Mouse (Mus musculus) forebrain, postnatal 0 days (tissue): ENCODE measurements around the gene Zfc3h1. TPM values are rescaled to one million over a fixed set of nuclear protein-coding genes. Genes with fewer than 3 reads are reported as not detected.

Experiments used
- ATAC-seq: fragments of 200-750 bp; cut with Nextera tagmentation; 2 replicates; pipeline ENCODE4 v1.8.0; 2017; ENCODE audit warnings: mild to moderate bottlenecking, moderate library complexity
- DNase-seq: peaks from one replicate; pipeline ENCODE4 v3.0.0-alpha.2; 2015
- H3K27ac ChIP-seq: fragments of 300-500 bp; sonication (generic); 2 replicates; pipeline ENCODE4 v1.5.1; 2014; ENCODE audit warnings: low read depth, mild to moderate bottlenecking, antibody characterized with exemption, low read length, moderate library complexity, mixed read lengths
- H3K27me3 ChIP-seq: fragments of 300-500 bp; sonication (generic); 2 replicates; pipeline ENCODE4 v1.6.1; 2014; ENCODE audit warnings: mild to moderate bottlenecking, low read length, mixed read lengths; ENCODE audit not compliant: insufficient read depth
- H3K36me3 ChIP-seq: fragments of 300-500 bp; sonication (generic); 2 replicates; pipeline ENCODE4 v1.6.1; 2014; ENCODE audit warnings: mild to moderate bottlenecking, moderate library complexity; ENCODE audit not compliant: insufficient read depth
- H3K4me1 ChIP-seq: fragments of 300-500 bp; sonication (generic); 2 replicates; pipeline ENCODE4 v1.6.1; 2014; ENCODE audit warnings: antibody characterized with exemption; ENCODE audit not compliant: insufficient read depth
- H3K4me2 ChIP-seq: fragments of 300-500 bp; sonication (generic); 2 replicates; pipeline ENCODE4 v1.6.1; 2014; ENCODE audit warnings: low read depth, mild to moderate bottlenecking, moderate library complexity
- H3K4me3 ChIP-seq: fragments of 300-500 bp; sonication (generic); 2 replicates; pipeline ENCODE4 v1.5.1; 2014; ENCODE audit warnings: low read depth, low read length, mixed read lengths
- H3K9ac ChIP-seq: fragments of 300-500 bp; sonication (generic); 2 replicates; pipeline ENCODE4 v1.6.1; 2014; ENCODE audit warnings: mild to moderate bottlenecking
- H3K9me3 ChIP-seq: fragments of 300-500 bp; sonication (generic); 2 replicates; pipeline ENCODE4 v1.6.1; 2016; ENCODE audit warnings: low read length
- CTCF ChIP-seq: sonication (generic); IDR thresholded peaks from 2 replicates; pipeline ENCODE4 v1.5.1; 2016; ENCODE audit warnings: antibody characterized with exemption, control low read depth, low read depth
- WGBS: fragments of 180-500 bp; shearing (Covaris S2); extraction: QIAGEN DNeasy Blood & Tissue Kit; methylation state at CpG from one replicate; pipeline ENCODE4 v1.1.7; 2014; 5-methylcytosine and 5-hydroxymethylcytosine counted together
- polyA plus RNA-seq: library from polyadenylated mRNA; unstranded; fragments of >200 nt; fragmentation: Nextera tagmentation; extraction: Ambion mirVana; gene quantifications from 2 replicates; pipeline ENCODE4 v1.2.1, GENCODE M21; 2015
- total RNA-seq: library from RNA; depleted of rRNA; stranded (reverse); fragments of >200 nt; gene quantifications from 2 replicates; pipeline ENCODE4 v1.2.3, GENCODE M21; 2014

Gene Zfc3h1
- total and polyA plus RNA-seq, 2 experiments from 2014 or later = 7.6 to 46.2 TPM

DNA sequence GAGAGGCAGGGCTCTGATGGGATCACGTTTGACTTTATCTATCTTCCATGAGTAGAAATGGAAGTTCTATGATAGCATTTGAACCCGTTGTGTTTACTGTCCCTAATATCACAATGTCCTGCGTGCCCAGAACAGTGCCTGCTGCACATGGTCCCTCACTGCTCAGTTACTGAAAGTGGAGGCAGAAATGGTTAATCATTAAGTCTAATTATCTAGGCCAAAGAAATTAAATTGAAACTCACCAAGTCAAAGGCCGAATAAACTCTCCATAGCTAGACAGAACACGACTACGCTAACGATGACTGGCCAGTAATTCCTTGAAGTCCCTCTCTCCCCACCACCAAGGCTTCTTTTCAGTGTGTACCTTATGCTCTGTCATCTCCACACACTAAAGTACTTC lies 35.2 kb upstream of the Zfc3h1 start:
- no peak for TF ChIP-seq CTCF
- 76% methylated on average over 7 of the region's 7 CpGs for WGBS
- Histone ChIP-seq H3K36me3 (peaks cover 7% of the 10 kb centered on the region), H3K4me1 (no peaks in the 10 kb centered on the region), H3K9me3 (no peaks in the 10 kb centered on the region), H3K4me3 (no peak overlapping the region), H3K4me2 (no peak overlapping the region), H3K9ac (no peak overlapping the region), H3K27me3 (no peaks in the 10 kb centered on the region), H3K27ac (no peak overlapping the region)
- ATAC-seq (no peak), DNase-seq (no peak)

DNA sequence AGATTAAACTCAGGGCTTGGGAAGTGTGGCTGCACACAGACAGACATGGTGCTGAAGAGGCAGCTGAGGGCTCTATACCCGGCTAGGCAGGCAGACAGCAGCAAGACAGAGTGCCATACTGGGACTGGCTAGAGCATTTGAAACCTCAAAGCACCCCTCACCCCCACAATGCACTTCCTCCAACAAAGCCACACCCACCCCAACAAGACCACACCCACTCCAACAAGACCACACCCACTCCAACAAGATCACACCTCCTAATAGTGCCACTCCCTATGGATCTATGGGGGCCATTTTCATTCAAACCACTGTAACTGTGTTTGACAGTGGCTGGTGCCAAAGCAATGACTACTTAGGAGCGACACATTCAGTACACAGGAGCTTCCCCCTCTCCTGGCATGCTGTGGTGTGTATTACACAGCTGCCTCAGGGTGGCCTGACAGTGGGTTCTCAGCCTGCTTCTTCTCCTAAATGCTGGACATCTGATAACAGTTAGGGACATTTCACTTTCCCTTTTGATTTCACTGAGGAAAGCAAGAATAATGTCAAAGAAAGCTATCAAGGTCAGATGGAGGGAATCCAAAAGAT lies 33.9 kb upstream of the Zfc3h1 start:
- no peak for TF ChIP-seq CTCF
- ATAC-seq = no peak
- Histone ChIP-seq H3K4me1 (no peaks in the 10 kb centered on the region), H3K9ac (no peak overlapping the region), H3K9me3 (no peaks in the 10 kb centered on the region), H3K4me3 (no peak overlapping the region), H3K27ac (no peak overlapping the region), H3K4me2 (no peak overlapping the region), H3K36me3 (0 out of 2 replicates have a peak, but pooled peaks cover 6% of the 10 kb centered on the region), H3K27me3 (no peaks in the 10 kb centered on the region)
- DNase-seq = no peak
- WGBS = 81% methylated on average over 2 of the region's 2 CpGs

DNA sequence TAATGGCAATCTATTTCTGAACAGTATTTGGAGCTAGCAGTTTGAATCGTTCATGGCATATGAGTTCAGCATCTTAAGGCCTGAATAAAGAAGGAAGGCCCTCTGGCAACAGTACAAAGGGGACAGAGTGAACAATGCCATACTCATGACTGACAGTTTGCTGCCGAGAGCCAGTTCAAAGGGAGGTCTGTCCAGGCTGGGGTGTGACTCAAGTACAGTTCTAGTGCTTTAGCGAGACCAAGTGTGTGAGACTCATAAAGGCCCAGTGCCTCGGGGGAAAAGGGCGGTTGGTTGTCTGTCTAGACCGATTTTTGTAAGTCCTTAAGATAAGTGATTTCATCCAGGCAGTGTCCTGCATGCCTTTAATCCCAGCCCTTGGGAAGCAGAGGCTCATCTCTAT lies 30.2 kb upstream of the Zfc3h1 start:
- no peak overlapping the region for H3K4me3 ChIP-seq
- DNase-seq = no peak
- 52% methylated on average over 6 of the region's 6 CpGs for WGBS

DNA sequence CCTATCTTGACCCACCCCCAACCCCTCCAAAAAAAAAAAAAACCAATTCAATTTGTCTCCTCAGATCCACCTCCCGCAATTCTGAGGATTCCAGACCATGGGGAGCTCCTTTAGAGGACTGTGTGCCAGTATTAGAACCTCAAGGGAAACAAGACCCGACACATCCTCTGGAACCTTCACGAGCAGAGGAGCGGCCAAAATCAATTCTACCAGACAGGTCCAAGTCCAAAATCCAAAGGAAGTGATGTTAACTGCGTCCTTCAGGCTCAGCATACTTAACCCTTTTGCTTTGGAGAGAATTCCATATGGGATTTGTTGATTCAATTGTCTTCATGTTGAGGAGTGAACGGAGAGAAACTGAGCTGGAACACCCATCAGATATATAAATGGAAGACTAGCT lies 29.7 kb upstream of the Zfc3h1 start:
- H3K4me2 ChIP-seq = no peak overlapping the region
- no peaks in the 10 kb centered on the region for H3K9me3 ChIP-seq
- no peak overlapping the region for H3K9ac ChIP-seq
- peaks cover 10% of the 10 kb centered on the region; the same call in 1 of the 2 replicates for H3K36me3 ChIP-seq
- H3K27ac ChIP-seq = no peak overlapping the region
- no peaks in the 10 kb centered on the region for H3K4me1 ChIP-seq
- H3K4me3 ChIP-seq = no peak overlapping the region
- 88% methylated on average over 6 of the region's 6 CpGs for WGBS
- ATAC-seq = no peak
- no peak for TF ChIP-seq CTCF
- no peak for DNase-seq
- H3K27me3 ChIP-seq = no peaks in the 10 kb centered on the region

More for the DNA sequence above, 30.2 kb upstream of the Zfc3h1 start:
- Histone ChIP-seq H3K27me3 (no peaks in the 10 kb centered on the region), H3K27ac (no peak overlapping the region), H3K4me2 (no peak overlapping the region), H3K9ac (no peak overlapping the region), H3K4me1 (no peaks in the 10 kb centered on the region), H3K9me3 (no peaks in the 10 kb centered on the region), H3K36me3 (peaks cover 10% of the 10 kb centered on the region; the same call in 1 of the 2 replicates)
- no peak for TF ChIP-seq CTCF
- ATAC-seq = no peak

DNA sequence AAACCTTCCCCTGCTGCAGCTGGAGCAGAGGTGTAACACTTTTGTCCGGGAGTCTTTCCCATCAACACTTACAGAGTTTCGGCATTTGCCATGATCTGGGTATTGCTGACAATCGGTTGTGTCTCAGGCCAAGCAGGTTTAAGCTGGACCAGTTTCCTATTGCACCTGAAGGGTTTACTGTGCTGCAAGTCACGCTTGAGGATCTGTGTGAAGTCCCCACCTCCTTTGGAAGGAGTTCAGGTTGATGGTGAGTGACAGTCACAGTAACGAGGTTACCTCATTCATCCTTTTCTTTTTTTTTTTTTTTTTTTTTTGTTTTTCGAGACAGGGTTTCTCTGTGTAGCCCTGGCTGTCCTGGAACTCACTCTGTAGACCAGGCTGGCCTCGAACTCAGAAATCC lies 28.7 kb upstream of the Zfc3h1 start:
- DNase-seq (no peak), ATAC-seq (no peak)
- Histone ChIP-seq H3K4me2 (no peak overlapping the region), H3K36me3 (peaks cover 10% of the 10 kb centered on the region; the same call in 1 of the 2 replicates), H3K27me3 (no peaks in the 10 kb centered on the region), H3K4me3 (no peak overlapping the region), H3K9ac (no peak overlapping the region), H3K27ac (no peak overlapping the region), H3K4me1 (peaks cover 6% of the 10 kb centered on the region), H3K9me3 (no peaks in the 10 kb centered on the region)
- no peak for TF ChIP-seq CTCF
- WGBS = 86% methylated on average over 5 of the region's 7 CpGs

DNA sequence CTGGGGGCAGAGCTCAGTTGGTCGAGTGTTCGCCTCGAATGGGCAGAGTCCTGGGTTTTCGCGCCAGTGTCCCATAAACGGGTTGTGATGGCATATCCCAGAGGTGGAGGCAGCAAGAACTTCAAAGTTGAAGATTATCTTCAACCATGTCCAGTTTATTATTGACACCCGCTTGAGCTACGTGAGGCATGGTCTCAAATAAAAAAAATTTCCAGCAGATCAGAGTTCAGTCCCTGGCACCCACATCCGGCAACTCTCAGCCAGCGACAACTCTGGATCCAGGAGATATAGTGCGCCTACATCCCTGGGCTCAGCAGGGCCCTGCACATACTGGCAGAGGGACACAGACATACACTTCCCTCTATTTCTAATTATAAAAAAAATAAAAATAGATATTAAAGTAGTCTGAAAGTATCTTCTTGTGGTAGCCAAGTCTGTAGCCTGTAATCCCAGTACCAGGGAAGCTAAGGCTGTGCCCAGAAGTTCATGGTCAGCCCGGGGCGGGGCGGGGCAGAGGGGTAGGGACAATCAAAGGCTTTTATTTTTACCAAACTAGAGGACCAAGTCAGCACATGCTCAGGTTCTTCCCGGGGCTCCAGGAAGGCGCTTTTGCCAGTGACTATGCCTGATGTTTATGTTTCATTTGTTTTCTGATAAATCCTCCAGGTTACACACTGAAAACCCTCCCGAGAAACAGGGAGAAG lies 26.4 kb upstream of the Zfc3h1 start:
- DNase-seq = no peak
- 95% methylated on average over 17 of the region's 17 CpGs for WGBS
- ATAC-seq = no peak
- Histone ChIP-seq H3K4me2 (no peak overlapping the region), H3K4me1 (peaks cover 12% of the 10 kb centered on the region), H3K9ac (no peak overlapping the region), H3K27ac (no peak overlapping the region), H3K27me3 (no peaks in the 10 kb centered on the region), H3K36me3 (peaks cover 10% of the 10 kb centered on the region; the same call in 1 of the 2 replicates), H3K4me3 (no peak overlapping the region), H3K9me3 (no peaks in the 10 kb centered on the region)
- TF ChIP-seq CTCF = no peak

DNA sequence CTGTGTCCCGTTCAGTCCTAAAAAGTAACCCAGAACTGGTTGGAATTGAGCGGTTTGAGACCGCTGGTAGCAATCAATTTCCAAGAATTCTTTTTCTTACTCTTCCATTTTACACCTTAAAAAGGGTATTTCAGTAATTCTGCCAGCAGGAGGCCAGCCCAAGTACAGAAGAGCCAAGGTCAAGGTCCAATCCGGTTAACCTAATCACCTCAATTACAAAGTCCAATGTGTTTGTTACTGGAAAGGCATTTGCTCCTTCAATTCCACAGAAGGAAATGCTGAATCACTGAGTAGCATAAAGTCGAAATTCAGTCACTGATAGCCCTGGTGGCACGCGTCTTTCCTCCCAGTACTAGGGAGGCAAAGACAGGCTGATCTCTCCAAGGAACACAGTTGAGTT lies 25.7 kb upstream of the Zfc3h1 start:
- 91% methylated on average over 7 of the region's 7 CpGs for WGBS
- DNase-seq = no peak
- H3K4me3 ChIP-seq = no peak overlapping the region
- H3K27me3 ChIP-seq = no peaks in the 10 kb centered on the region
- no peak overlapping the region for H3K9ac ChIP-seq
- no peak overlapping the region for H3K27ac ChIP-seq
- no peaks in the 10 kb centered on the region for H3K9me3 ChIP-seq
- H3K4me1 ChIP-seq = peaks cover 12% of the 10 kb centered on the region
- no peak overlapping the region for H3K4me2 ChIP-seq
- TF ChIP-seq CTCF = no peak
- peaks cover 10% of the 10 kb centered on the region; the same call in 1 of the 2 replicates for H3K36me3 ChIP-seq
- ATAC-seq = no peak
